Mouse (Mus musculus): ENCODE measurements around the gene Ap2s1.
A peak's percentile ranks its signal among the peaks of the same experiment; 100 is the strongest.

DNA sequence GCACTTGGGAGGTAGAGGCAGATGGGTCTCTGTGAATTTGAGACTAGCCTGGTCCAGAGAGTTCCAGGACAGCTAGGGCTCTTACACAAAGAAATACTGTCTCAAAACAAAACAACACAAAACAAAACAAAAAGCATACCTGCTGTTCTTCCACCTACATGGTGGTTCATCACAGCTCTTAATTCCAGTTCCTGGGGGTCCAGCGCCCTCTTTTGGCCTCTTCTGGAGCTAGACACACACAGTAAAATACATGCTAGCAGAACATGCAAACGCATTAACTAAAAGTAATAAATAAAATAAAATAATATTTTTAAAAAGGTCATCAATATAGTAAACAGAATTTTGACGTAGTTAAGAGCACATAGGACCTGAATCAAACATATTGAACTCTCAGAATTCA is 43.2 kb upstream of the Ap2s1 start:
- no peak for TF ChIP-seq POLR2A (IDR thresholded peaks at IDR 0.05; ENCODE audit: borderline replicate concordance, control insufficient read depth, low read depth, low read length)
- TF ChIP-seq CTCF (IDR thresholded peaks at IDR 0.05; ENCODE audit: control insufficient read depth, insufficient read depth, low read length), result 0 out of 2 replicates have a peak, but pooled peaks have one; percentile 24

Data from bone marrow, adult 2 months (tissue).